Mouse (Mus musculus) CD4-positive helper T cell, adult 2 months (primary cell): Measurements from ENCODE around the gene Rab28.

Experiments
- DNase-seq: peaks from one replicate; pipeline ENCODE4 v3.0.0-alpha.2; 2012; ENCODE audit warnings: low read depth, missing footprints, low spot score

Rab28 gene

GRCm38 (mm10) chr5:41627224-41628144 lies 80.5 kb downstream of the Rab28 start:
- DNase-seq = no peak

GRCm38 (mm10) chr5:41625544-41625943 lies 82.4 kb downstream of the Rab28 start:
- no peak for DNase-seq

GRCm38 (mm10) chr5:41621748-41622147 lies 86.2 kb downstream of the Rab28 start:
- DNase-seq = no peak

- DNase-seq = no peak
Observed at GRCm38 (mm10) chr5:41618966-41619365, 89.0 kb downstream of the Rab28 start.

- DNase-seq = no peak
Observed at GRCm38 (mm10) chr5:41610447-41611030, 97.4 kb downstream of the Rab28 start.

GRCm38 (mm10) chr5:41596242-41597117 lies 111.5 kb downstream of the Rab28 start:
- no peak for DNase-seq

GRCm38 (mm10) chr5:41595199-41595598 lies 112.8 kb downstream of the Rab28 start:
- DNase-seq = no peak

GRCm38 (mm10) chr5:41578051-41578450 lies 129.9 kb downstream of the Rab28 start:
- no peak for DNase-seq
